Mouse (Mus musculus): Measurements from ENCODE around the gene Smco4.

- TF ChIP-seq POLR2AphosphoS2 (IDR thresholded peaks at IDR 0.05; ENCODE audit: insufficient read length, low read depth) (no peak), POLR2A (IDR thresholded peaks at IDR 0.05; ENCODE audit: insufficient read length, low read depth) (no peak), TCF12 (IDR thresholded peaks at IDR 0.05; ENCODE audit: insufficient read depth, poor library complexity, severe bottlenecking) (no peak), SRF (IDR thresholded peaks at IDR 0.05; ENCODE audit: control insufficient read depth, insufficient read length, low read depth) (no peak), USF1 (IDR thresholded peaks at IDR 0.05; ENCODE audit: low read depth) (no peak), MYOG (IDR thresholded peaks at IDR 0.05; ENCODE audit: control insufficient read depth in 1 of 3, insufficient read depth in 1 of 3, insufficient read length in 2 of 3, low read depth in 2 of 3) (no peak)
Measured at GRCm38 (mm10) chr9:15522348-15522747, 29.1 kb downstream of the Smco4 start.

Data from myocyte (in vitro differentiated cells).